Mouse (Mus musculus) thymus, adult 2 months (tissue): ENCODE results near the gene Sgsh. TPM values are rescaled to one million over a fixed set of nuclear protein-coding genes. Genes with fewer than 3 reads are reported as not detected.
A peak's percentile ranks its signal among the peaks of the same experiment; 100 is the strongest.

ENCODE experiments used
- DNase-seq: peaks from one replicate; pipeline ENCODE4 v3.0.0; 2021
- H3K27ac ChIP-seq: fragments of 200-500 bp; 2 replicates; pipeline ENCODE4 v1.5.1; 2012; ENCODE audit warnings: low read length, control low read depth; ENCODE audit not compliant: control insufficient read depth, insufficient read depth
- H3K27me3 ChIP-seq: fragments of 200-500 bp; 2 replicates; pipeline ENCODE4 v1.6.1; 2012; ENCODE audit warnings: mild to moderate bottlenecking, low read length, moderate library complexity, mixed read lengths; ENCODE audit not compliant: control insufficient read depth, insufficient read depth
- H3K36me3 ChIP-seq: fragments of 200-500 bp; 2 replicates; pipeline ENCODE4 v1.6.1; 2012; ENCODE audit warnings: mild to moderate bottlenecking, low read length, moderate library complexity; ENCODE audit not compliant: control insufficient read depth, insufficient read depth
- H3K4me1 ChIP-seq: fragments of 200-500 bp; replicated peaks from 2 replicates; pipeline ENCODE4 v1.6.1; 2012; ENCODE audit warnings: low read length; ENCODE audit not compliant: control insufficient read depth, insufficient read depth
- H3K4me3 ChIP-seq: fragments of 200-500 bp; 2 replicates; pipeline ENCODE4 v1.5.1; 2012; ENCODE audit warnings: mild to moderate bottlenecking, low read length, control low read depth, moderate library complexity; ENCODE audit not compliant: control insufficient read depth, insufficient read depth
- CTCF ChIP-seq: fragments of 200-500 bp; IDR thresholded peaks from 2 replicates; pipeline ENCODE4 v1.5.1; 2012; ENCODE audit warnings: mild to moderate bottlenecking, control low read depth, low read length, moderate library complexity, borderline replicate concordance; ENCODE audit not compliant: control insufficient read depth, poor library complexity, insufficient read depth; ENCODE audit errors: extremely low read depth
- POLR2A ChIP-seq: fragments of 200-500 bp; IDR thresholded peaks from 2 replicates; pipeline ENCODE4 v1.6.1; 2012; ENCODE audit warnings: mild to moderate bottlenecking, low read length, control low read depth, moderate library complexity; ENCODE audit not compliant: control insufficient read depth, poor library complexity, insufficient read depth; ENCODE audit errors: extremely low read depth
- WGBS: fragments of 180-500 bp; shearing (Covaris S2); methylation state at CpG from one replicate; pipeline ENCODE4 v1.1.7; 2018; 5-methylcytosine and 5-hydroxymethylcytosine counted together
- polyA plus RNA-seq: library from polyadenylated mRNA; depleted of rRNA; stranded (reverse); fragments of >200 nt; gene quantifications from 2 replicates; pipeline ENCODE4 v1.2.3, GENCODE M21; 2012

The Sgsh gene
- polyA plus RNA-seq, 1 experiment: 28.6 TPM

- peaks cover 30% of the 10 kb centered on the region for H3K4me1 ChIP-seq
- TF ChIP-seq CTCF (no peak), POLR2A (no peak)
- no peak overlapping the region for H3K4me3 ChIP-seq
- H3K27ac ChIP-seq: no peak overlapping the region
- no peaks in the 10 kb centered on the region for H3K36me3 ChIP-seq
- WGBS: 77% methylated on average over 4 of the region's 4 CpGs
- no peak for DNase-seq
- H3K27me3 ChIP-seq: no peaks in the 10 kb centered on the region
Measured at GRCm38 (mm10) chr11:119353946-119354345, 1.4 kb downstream of the Sgsh start.

GRCm38 (mm10) chr11:119352113-119352512 is 3.2 kb downstream of the Sgsh start:
- Histone ChIP-seq H3K36me3 (no peaks in the 10 kb centered on the region), H3K4me1 (peaks cover 34% of the 10 kb centered on the region), H3K4me3 (no peak overlapping the region), H3K27ac (no peak overlapping the region), H3K27me3 (no peaks in the 10 kb centered on the region)
- TF ChIP-seq CTCF: no peak
- no peak for TF ChIP-seq POLR2A
- no peak for DNase-seq
- WGBS: 10% methylated on average over 7 of the region's 7 CpGs

- H3K27me3 ChIP-seq: no peaks in the 10 kb centered on the region
- H3K27ac ChIP-seq: no peak overlapping the region
- 51% methylated on average over 4 of the region's 4 CpGs for WGBS
- peaks cover 18% of the 10 kb centered on the region for H3K4me1 ChIP-seq
- H3K36me3 ChIP-seq: no peaks in the 10 kb centered on the region
- H3K4me3 ChIP-seq: no peak overlapping the region
- no peak for TF ChIP-seq POLR2A
- no peak for TF ChIP-seq CTCF
- no peak for DNase-seq
Measured at GRCm38 (mm10) chr11:119347125-119347524, 8.2 kb downstream of the Sgsh start.

- no peak overlapping the region for H3K4me3 ChIP-seq
- peak; percentile 22 for DNase-seq
- no peak overlapping the region for H3K27ac ChIP-seq
- no peak for TF ChIP-seq CTCF
- TF ChIP-seq POLR2A: no peak
- H3K36me3 ChIP-seq: no peaks in the 10 kb centered on the region
- 12% methylated on average over 6 of the region's 6 CpGs for WGBS
- H3K27me3 ChIP-seq: no peaks in the 10 kb centered on the region
- peaks cover 15% of the 10 kb centered on the region for H3K4me1 ChIP-seq
Measured at GRCm38 (mm10) chr11:119344865-119345264, 10.5 kb downstream of the Sgsh start.

- TF ChIP-seq POLR2A (no peak), CTCF (no peak)
- no peak overlapping the region for H3K27ac ChIP-seq
- no peak overlapping the region for H3K4me3 ChIP-seq
- H3K36me3 ChIP-seq: no peaks in the 10 kb centered on the region
- H3K27me3 ChIP-seq: no peaks in the 10 kb centered on the region
- peaks cover 15% of the 10 kb centered on the region for H3K4me1 ChIP-seq
- no peak for DNase-seq
- WGBS: 84% methylated on average over 8 of the region's 8 CpGs
Measured at GRCm38 (mm10) chr11:119344178-119344577, 11.2 kb downstream of the Sgsh start.

- no peak overlapping the region for H3K27ac ChIP-seq
- peak; percentile 79 for DNase-seq
- H3K27me3 ChIP-seq: no peaks in the 10 kb centered on the region
- H3K4me1 ChIP-seq: peaks cover 3% of the 10 kb centered on the region
- no peaks in the 10 kb centered on the region for H3K36me3 ChIP-seq
- H3K4me3 ChIP-seq: no peak overlapping the region
- 3% methylated on average over 5 of the region's 5 CpGs for WGBS
- no peak for TF ChIP-seq POLR2A
Measured at GRCm38 (mm10) chr11:119339637-119340036, 15.7 kb downstream of the Sgsh start.

- TF ChIP-seq POLR2A (no peak), CTCF (no peak)
- H3K4me3 ChIP-seq: no peak overlapping the region
- no peak for DNase-seq
- no peaks in the 10 kb centered on the region for H3K4me1 ChIP-seq
- no peaks in the 10 kb centered on the region for H3K36me3 ChIP-seq
- no peaks in the 10 kb centered on the region for H3K27me3 ChIP-seq
- 63% methylated on average over 5 of the region's 5 CpGs for WGBS
- H3K27ac ChIP-seq: no peak overlapping the region
Measured at GRCm38 (mm10) chr11:119339179-119339578, 16.2 kb downstream of the Sgsh start.
